Mouse (Mus musculus): ENCODE results near the gene Esrp2.

Gene Esrp2

DNA sequence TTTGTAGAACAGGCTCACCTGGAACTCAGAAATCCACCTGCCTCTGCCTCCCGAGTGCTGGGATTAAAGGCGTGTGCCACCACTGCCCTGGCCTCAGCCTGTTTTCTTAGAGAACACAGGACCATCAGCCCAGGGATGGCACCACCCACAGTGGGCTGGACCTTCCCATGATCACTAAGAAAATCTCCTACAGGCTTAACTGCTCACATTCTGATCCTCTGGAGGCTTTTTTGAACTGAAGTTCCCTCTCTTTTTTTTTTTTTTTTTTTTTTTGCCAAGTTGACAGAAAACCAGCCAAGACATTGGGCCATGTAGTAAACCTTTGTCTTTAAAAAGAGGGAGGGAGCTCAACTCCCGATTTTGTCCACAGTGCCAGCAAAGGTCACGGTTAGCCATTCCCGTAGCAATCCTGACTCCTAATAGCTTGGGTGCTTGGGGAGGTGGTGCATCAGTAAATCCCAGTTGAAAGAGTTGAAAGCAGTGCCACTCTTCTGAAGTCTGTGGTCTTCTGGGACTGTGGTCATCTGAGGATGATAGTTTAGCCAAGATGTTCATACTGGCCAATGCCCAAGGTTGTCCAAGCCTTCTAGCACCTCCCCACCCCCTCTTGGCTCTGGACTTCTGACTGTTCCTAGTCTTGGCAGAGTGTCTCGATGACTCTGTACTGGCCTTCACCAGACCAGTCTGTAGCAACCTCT lies 11.2 kb upstream of the Esrp2 start:
- peak; percentile 74 for DNase-seq

DNA sequence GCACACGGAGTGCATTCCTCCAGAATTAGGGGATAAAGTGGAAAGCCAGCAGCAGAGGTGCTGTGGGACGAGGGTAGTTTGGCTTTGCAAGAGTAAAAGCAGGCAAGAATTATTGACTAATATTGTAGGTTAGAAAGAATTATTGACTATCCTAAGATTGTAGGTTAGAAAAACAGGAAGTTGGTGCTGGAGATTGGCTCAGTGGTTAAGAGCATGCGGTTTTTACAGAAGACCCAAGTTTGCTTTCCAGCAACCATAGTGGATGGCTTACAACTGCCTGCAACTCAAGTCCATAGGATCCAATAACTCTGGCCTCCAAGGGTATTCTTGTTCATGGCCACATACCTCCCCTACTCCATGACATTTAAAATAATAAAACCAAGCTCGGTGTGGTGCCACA lies 9.2 kb upstream of the Esrp2 start:
- no peak for DNase-seq

DNA sequence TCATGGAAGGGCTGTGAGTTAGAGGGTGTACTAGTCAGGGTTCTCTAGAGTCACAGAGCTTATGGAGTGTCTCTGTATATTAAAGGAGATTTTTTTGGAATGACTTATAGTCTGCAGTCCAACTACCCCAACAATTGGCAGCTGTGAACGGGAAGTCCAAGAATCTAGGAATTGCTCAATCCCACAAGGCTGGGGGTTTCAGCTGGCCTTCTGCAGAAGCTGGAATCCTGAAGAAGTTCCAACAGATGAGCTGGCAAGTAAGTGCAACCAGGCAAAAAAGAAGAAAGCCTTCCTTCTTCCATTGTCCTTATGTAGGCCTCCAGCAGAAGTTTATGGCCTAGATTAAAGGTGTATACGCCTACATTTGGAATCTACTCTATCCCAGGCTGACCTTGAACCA lies 8.6 kb upstream of the Esrp2 start:
- peak; percentile 65 for DNase-seq

DNA sequence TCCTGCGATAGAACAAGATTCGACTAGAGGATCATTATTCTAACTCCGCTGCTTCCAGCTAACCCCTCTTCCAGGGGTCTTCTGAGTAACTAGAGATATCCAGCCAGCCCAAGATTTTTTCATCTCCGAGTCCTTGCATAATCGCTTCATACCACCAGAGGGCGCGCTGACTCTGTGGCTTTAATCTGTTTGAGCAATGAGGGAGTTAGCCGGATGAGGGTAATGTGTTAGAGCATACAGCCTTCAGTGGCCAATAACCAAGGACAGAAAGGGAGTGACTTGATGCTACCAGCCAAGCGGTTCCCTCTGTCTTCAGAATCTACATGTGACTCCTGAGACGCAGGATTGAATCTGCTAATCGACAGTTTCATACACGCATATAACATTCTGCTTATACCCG lies 4.0 kb upstream of the Esrp2 start:
- peak; percentile 91 for DNase-seq

DNA sequence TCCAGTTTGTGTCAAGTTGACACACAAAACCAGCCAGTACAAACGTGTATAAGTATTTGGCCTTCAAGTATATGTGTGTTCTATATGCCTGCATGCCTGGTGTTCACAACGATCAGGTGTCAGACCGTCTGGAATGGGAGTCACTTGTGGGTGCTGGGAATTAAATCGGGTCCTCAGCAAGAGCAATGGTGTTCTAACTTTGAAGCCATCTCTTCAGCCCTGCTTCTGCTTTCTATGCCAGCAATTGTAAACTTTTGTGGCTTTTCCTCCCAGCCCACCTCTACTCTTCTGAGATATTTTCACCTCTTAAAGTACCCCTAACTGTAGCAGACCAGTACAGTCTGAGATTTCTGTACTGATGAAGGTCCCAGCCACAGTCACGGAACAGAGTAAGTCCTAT lies 3.4 kb upstream of the Esrp2 start:
- no peak for DNase-seq

DNA sequence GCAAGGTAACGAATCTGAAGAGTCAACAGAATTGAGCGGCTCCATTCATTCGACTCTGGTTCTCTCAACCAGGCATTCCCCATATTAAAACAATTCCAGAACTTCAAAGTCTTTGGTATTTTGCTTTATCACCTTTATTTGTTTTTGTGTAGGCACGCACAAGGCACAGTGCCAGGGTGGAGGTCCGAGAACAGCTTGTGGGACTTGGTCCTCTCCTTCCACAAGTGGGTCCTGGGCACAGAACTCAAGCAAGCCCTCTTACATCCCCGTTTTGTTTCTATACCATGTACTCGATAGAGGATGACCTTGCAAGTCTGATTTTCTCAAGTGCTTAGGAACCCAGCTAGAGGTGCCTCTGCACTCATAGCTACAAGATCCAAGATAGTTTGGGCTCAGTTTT lies 1.8 kb upstream of the Esrp2 start:
- no peak for DNase-seq

DNA sequence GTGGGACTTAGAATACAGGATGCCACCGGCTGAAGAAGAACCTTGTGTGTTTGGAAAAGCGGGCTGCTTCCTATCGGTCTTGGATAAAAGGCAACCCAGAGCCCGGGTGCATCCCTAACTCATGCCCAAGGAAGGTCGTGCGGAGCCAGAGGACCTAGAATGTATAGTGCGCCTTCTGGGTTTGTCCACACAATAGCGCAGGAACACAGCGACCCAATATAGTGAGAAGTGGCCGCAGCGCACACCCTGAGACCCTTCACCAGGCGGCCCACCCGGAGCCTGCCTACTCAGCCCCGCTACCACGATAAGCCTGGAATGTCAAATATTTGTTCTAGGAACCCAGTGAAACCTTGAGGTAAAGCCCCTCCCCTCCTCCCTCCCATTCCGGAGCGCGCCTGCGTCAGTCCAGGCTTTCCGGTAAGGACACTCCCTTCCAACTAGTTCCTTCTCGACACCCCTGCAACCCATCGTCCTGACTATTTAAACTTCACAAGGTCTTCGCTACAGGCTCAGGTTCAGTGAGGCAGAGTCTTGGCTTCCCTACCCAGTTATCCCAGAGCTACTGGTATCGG lies 1.2 kb upstream of the Esrp2 start:
- peak; percentile 94 for DNase-seq

DNA sequence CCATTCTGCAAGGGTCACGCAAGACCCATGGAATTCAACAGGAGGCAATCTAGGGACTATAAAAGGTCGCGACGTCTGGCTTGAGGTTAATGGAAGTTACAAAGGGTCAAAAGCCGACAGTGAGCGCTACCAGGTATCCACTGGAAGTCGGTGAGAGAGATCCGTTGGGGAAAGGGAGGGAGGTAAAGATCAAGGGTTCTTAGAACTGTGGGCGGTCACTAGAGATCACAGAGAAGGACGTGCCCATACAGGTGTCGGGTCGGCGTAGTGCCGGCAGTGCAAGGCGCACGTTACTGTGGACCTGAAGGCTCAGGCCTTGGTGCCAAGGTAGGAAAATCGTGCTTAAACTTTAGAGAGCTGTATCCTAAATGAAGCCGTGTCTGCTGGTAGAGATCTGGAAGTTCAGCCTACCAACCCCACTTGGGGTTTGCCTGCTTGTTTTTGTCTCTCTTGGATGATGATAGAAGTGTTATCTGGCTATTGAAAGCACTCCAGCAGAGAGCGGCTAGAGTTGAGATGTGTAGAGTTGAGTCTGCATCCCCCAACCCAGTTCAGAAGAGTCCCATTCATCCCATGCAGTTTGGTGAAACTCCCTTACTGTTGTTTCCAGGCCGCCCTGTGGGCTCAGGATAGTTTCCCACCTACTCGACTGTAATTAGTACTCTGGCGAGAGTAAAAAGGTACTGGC lies 588 bp upstream of the Esrp2 start:
- peak; percentile 62 for DNase-seq

DNA sequence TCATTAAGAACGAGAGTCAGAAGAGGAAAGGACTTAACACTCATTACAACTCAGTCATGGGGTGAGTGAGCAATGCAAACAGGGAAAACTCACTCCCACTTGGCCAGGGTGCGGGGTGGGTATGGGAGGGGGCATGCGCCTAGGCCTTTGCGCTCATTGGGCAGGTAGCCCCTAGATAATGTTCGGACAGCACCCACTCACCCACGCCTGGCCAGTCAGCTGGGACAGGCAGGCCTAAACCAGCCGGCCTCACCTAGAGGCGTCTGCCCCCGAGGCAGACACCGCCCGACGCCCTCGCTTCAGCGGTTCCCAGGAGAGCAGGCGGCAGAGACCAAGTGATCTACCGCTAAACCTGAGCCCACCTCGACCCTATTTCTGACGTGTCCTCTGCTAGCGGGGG lies 1.1 kb downstream of the Esrp2 start:
- no peak for DNase-seq

DNA sequence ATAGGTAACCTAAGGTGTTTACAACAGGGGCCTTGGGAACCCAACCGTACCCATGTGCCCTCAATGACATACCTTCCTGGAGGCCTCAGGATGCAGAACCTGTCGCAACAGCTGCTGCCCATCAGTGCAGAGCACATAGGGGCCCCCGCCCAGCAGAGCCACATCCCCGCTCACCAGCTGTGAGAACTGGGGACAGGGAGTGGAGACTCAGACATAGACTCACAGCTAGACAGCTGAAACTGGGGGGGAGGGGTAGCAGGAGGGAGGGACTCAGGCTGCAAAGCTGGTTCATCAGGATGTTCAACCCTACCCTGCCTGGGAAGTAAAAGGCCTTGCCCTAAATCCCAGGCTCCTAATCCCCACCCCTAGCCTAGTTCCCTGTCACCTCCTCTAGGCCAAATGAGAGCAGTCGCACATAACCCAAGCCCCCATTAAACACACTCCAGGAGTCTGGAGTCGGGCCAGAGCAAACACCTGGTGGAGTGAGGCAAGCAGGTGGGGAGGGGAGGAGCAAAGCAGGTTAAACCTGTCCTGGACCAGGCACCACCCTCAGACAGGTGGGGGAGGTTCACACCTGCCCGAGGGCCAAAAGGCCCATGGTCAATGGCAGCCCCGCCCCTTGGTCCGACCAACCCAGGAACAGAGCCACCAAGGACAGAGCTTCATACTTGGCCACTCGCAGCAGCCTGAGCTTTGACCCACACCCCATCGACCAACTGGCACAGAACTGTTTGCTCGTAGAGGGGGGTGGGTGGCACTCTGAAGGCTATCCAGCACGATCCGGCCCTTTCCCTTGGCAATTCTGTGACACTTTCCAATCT lies 1.8 kb downstream of the Esrp2 start:
- peak; percentile 96 for DNase-seq

DNA sequence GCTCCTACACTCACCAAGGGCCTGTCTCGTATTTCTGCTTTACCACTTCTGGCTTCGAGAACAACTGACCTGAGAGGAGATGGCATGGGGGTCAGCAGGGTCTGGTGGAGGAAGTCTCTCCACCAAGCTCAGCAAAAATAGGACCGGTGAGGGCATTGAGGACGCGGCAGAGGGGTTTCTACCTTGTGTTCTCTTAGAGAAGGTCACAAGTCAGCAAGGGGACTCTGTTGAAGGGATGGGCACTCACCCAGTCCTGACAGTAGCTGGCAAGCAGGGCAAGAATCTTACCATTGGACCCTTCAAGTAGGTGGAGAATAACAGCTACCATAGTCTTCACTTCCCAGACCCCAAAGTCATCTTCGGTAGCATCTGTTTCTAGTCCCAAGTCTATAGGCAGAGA lies 2.8 kb downstream of the Esrp2 start:
- no peak for DNase-seq

DNA sequence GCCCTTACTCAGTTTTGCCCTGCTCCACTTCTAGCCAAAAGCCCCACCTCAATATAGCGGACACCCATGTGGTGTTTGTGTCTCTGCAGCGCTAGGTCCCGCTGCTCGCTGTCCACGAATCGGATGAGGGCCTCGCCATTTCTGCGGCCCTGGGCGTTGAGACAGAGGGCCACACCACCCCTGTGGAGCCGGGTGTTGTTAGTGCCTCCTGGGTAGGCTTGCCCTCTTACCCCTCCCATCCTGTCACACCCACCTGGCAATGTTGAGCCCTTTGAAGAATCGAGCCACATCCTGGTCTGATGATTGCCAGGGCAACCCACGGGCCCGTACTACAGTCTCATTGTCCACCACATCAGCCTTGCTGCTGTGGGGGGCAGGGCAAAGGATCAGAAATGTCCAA lies 3.2 kb downstream of the Esrp2 start:
- no peak for DNase-seq

DNA sequence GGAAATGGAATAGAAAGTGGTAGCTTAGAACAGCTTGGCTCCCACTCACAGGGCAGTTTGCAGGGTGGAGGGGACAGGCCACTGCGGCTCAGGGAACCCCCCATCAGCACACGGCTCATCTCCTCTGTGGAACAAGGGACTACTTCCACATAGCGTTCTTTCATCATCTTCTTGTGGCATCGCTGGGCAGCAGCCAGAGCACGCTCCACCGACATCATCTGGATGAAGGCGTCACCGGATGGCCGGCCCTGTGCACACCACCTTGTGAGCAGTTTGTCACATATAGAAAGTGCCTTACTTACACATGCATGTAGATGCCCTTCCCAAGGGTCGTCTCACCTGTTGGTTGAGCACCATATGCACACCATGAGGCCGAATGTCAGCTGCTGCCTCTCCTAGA lies 4.4 kb downstream of the Esrp2 start:
- no peak for DNase-seq

DNA sequence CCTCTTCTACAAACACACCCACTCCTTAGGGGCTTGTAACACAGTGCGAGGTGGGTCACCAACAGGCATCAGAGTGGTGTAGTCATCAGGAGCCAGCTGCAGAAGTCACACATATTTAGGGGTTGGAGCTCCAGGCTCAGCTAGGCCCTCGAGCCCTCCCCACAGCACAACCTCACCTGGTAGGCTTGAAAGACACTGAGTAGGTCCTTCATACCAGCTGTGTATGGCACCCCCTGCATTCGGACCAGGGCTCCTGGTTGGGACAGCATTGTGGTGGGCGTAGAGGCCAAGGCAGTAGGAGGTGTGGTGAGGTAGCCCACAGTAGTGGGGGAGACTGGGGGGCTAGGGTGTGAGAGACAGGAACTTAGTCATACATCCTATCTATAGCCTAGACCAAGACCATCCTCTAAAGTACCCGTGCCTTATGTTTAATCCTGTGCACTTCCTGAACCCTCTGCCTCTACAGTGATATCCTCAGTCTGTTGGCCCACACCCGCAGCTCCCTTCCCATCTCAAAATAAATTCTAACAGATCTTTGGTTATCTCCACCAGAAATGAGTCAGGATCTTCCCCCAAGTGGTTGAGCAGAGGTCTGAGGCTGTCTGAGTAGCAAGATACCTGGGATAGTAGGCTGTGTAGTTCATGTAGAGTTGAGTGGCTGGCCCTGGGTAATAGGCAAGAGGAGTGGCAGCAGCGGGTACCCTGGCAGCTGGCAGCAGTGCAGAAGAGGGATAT lies 5.1 kb downstream of the Esrp2 start:
- DNase-seq: no peak

DNA sequence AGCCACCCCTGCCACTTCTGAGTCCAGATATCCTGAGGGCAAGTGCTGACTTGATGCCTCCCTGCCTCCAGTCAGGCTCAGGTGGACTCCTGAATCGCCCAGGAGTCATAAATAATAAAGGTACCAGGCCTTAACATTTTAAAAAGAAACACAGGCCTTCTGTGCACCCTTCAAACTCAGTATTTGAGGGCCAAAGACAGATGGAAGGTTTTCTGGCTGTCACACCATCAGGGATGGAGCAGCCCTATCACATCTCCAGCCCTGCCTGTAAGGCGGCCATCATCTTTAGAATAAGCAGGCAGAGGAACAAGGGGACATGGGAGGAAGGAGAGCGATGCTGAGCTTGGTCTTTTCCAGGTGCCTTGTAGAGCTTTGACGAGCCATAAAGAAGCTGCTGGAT lies 5.8 kb downstream of the Esrp2 start:
- no peak for DNase-seq

DNA sequence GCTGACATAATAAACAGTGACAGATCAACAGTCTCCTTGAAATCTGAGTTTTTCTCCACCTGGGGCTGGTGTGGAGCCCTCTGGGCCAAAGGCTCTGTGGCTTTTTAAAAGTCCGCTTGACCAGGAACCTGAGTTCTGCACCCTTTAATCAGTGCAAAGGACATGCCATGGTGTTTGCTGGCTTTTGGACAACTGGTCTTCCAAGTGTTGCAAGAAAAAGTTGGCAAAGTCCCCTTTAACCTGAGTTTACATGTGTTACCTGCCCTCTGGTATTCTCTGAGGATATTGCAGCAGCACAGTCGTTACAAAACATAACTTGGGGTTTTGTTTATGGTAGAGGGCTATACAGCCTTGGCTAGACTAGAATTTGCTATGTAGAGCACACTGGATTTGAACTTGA lies 6.3 kb downstream of the Esrp2 start:
- DNase-seq: no peak

DNA sequence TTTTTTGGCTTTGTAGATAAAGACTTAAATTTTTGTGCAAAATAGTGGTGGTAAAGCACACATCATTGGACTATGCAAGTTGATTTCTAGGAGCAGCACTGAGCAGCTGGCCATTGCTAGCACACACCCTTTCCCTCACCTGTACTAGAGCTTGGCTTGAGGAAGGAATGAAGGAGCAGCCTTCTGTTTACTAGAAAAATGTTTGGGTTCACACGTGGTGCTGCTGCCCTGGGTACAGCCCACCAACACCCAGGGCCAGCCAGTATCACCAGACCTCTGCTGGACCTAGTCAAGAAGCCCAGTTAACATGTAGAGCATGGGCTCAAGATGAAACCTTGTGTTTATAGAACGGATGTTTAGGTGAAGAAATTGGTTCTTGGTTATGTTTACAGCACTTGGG lies 6.8 kb downstream of the Esrp2 start:
- DNase-seq: no peak

DNA sequence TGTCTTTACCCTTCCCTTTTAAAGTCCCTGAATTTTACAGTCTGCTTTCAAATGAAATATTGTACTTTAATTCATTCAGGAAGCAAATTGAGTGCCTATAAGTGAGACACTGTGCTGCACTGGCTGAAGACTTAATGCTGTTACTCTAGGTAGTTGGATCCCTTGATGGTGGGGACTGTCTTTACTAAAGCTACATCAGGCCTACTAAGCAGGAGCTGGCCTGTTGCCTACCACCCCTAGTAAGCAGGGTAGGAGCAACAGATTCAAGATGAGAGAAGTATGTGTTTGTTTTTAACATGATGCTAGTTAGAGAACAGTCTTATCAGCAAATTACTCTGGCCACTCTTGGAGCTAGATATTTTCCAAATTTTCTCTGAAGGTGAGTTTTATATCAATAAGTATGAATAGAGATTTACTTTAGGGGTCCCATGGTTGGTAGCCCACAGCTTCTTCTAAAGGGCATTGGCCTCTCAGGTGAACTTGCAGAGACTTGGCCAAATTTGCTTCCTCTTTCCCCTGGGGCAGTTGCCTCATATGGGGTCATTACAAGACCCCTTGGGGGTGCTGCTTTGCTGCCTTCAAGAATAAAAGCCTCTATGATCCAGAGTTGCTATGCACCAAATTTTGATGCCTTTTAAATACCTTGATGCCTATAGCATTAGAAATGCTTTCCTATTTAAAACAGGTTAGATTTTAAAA lies 7.4 kb downstream of the Esrp2 start:
- DNase-seq: no peak

DNA sequence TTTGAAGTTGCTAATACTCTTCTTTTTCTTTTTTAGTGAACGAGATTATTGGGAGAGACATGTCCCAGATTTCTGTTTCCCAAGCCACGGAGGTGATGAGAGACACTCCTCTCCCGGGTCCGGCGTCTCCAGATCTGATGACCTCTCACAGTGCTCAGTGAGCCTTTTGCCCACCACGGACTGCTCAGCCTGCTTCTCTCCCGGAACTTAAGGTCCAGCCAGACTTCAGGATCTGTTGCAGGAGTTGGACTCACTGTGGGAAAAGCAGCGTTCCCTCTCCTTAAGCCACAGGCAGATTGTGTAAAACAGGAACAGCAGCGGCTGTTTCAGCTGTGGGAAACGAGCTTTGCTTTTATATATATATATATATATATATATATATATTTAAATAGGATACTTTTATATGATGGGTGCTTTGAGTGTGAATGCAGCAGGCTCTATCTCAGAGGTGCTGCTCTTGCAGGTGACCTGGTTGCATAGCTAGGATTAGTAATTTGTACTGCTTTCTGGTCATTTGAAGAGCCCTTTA lies 8.8 kb downstream of the Esrp2 start:
- DNase-seq: no peak

DNA sequence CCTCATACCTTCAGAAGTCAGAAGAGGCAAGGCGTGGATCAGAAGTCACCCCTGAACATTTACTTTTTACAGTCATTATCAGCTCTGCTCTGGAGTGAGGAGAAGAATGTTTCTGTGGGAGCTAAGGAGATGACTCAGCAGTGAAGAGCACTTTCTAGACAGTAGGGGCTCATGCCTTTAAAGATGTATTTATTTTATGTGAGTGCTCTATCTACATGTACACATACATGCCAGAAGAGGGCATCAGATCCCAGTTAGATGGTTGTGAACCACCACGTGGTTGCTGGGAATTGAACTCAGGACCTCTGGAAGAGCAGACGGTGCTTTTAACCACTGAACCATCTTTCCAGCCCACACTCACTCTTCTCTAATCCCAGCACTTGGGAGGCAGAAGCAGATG lies 9.7 kb downstream of the Esrp2 start:
- no peak for DNase-seq

DNA sequence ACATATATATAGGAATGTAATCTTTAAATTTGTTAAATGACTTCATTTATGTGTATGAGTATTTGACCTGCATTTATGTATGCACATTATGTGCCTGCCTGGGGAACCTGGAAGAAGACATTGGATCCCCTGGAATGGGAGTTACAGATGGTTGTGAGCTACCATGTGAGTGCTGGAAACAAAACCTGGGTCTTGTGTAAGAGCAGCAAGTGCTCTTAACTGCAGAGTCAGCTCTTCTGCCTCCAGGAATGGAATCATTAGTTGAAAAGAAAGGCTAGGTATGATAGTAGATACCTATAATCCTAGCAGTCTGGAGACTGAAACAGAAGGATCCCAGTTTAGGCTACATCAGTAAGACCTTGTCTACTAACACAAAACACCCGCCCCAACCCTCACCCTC lies 10.7 kb downstream of the Esrp2 start:
- DNase-seq: no peak

DNA sequence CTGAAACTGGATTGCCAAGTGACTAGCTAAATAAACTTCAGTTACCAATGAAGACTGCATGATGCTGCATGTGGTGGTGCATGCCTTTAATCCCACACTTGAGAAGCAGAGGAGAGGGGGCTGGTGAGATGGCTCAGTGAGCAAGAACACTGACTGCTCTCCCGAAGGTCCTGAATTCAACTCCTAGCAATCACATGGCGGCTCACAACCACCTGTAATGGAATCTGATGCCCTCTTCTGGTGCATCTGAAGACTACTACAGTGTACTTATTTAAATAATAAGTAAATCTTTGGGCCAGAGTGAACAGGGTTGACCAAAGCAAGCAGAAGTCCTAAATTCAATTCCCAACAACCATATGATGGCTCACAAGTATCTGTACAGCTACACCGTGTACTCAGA lies 13.3 kb downstream of the Esrp2 start:
- no peak for DNase-seq

Measured in lung, postnatal 36 days (tissue).